Mouse (Mus musculus) embryonic fibroblast, embryonic 13.5 days (primary cell): ENCODE measurements around the gene Tor1a.

Experiments
- CTCF ChIP-seq: IDR thresholded peaks from 2 replicates; pipeline ENCODE4 v1.5.1; 2011; ENCODE audit warnings: mild to moderate bottlenecking, control low read depth, low read length, moderate library complexity, borderline replicate concordance; ENCODE audit not compliant: insufficient read depth
- POLR2A ChIP-seq: IDR thresholded peaks from 2 replicates; pipeline ENCODE4 v1.6.1; 2011; ENCODE audit warnings: low read depth, mild to moderate bottlenecking, control low read depth, low read length, moderate library complexity

GRCm38 (mm10) chr2:30917649-30918048 lies 50.1 kb downstream of the Tor1a start:
- TF ChIP-seq CTCF (no peak), POLR2A (no peak)
